Mouse (Mus musculus): ENCODE measurements around the gene Aspscr1.
A peak's percentile ranks its signal among the peaks of the same experiment; 100 is the strongest.

Aspscr1 gene

GRCm38 (mm10) chr11:120731858-120732680, 59.3 kb downstream of the Aspscr1 start, which contains the start of gene Cbr2:
TSS of gene Cbr2 (minus strand) at chr11:120732114.
- no peak for DNase-seq (ENCODE audit: low read depth, low spot score)

- DNase-seq (ENCODE audit: low read depth, low spot score), result no peak
These were observed 60.7 kb downstream of the Aspscr1 start for GRCm38 (mm10) chr11:120733521-120733920.

- no peak for DNase-seq (ENCODE audit: low read depth, low spot score)
These were observed 63.7 kb downstream of the Aspscr1 start for GRCm38 (mm10) chr11:120736424-120736823.

- DNase-seq (ENCODE audit: low read depth, low spot score), result no peak
These were observed 68.2 kb downstream of the Aspscr1 start for GRCm38 (mm10) chr11:120740981-120741380.

- no peak for DNase-seq (ENCODE audit: low read depth, low spot score)
These were observed 71.4 kb downstream of the Aspscr1 start for GRCm38 (mm10) chr11:120744121-120744701.

GRCm38 (mm10) chr11:120747974-120748373, 75.2 kb downstream of the Aspscr1 start:
- DNase-seq (ENCODE audit: low read depth, low spot score), result no peak

- peak; percentile 52 for DNase-seq (ENCODE audit: low read depth, low spot score)
These were observed 76.7 kb downstream of the Aspscr1 start for GRCm38 (mm10) chr11:120749430-120749829.

GRCm38 (mm10) chr11:120751606-120752005, 78.8 kb downstream of the Aspscr1 start:
- no peak for DNase-seq (ENCODE audit: low read depth, low spot score)
